Mouse (Mus musculus): ENCODE results near the gene Olfr71. TPM values are rescaled to one million over a fixed set of nuclear protein-coding genes. Genes with fewer than 3 reads are reported as not detected.

Gene Olfr71
- polyA plus RNA-seq, 1 experiment from 2014 or later, result not detected

- Histone ChIP-seq H3K9me3 (ENCODE audit: control insufficient read depth, low read length) (no peaks in the 10 kb centered on the region), H3K27ac (ENCODE audit: low read depth, low read length) (no peak overlapping the region), H3K4me1 (ENCODE audit: control insufficient read depth, insufficient read depth, low read length) (no peaks in the 10 kb centered on the region), H3K4me2 (ENCODE audit: low read depth) (no peak overlapping the region), H3K4me3 (ENCODE audit: low read depth, low read length) (no peak overlapping the region), H3K9ac (ENCODE audit: low read length) (peak overlapping the region; percentile 26; the same call in 1 of the 2 replicates), H3K27me3 (ENCODE audit: control insufficient read depth, insufficient read depth, low read length) (no peaks in the 10 kb centered on the region), H3K36me3 (ENCODE audit: control insufficient read depth, insufficient read depth, low read length) (no peaks in the 10 kb centered on the region)
- DNase-seq (ENCODE audit: low spot score) (no peak), ATAC-seq (ENCODE audit: insufficient read depth, low FRiP score, low TSS enrichment) (no peak)
- 56% methylated on average over 1 of the region's 1 CpGs for WGBS
These were observed 22.1 kb upstream of the Olfr71 start for GRCm38 (mm10) chr4:43732171-43732570.

- H3K27ac ChIP-seq (ENCODE audit: low read depth, low read length), result no peak overlapping the region
- no peaks in the 10 kb centered on the region for H3K9me3 ChIP-seq (ENCODE audit: control insufficient read depth, low read length)
- H3K36me3 ChIP-seq (ENCODE audit: control insufficient read depth, insufficient read depth, low read length), result no peaks in the 10 kb centered on the region
- H3K4me1 ChIP-seq (ENCODE audit: control insufficient read depth, insufficient read depth, low read length), result no peaks in the 10 kb centered on the region
- WGBS, result 70% methylated on average over 21 of the region's 21 CpGs
- no peak overlapping the region for H3K9ac ChIP-seq (ENCODE audit: low read length)
- no peaks in the 10 kb centered on the region for H3K27me3 ChIP-seq (ENCODE audit: control insufficient read depth, insufficient read depth, low read length)
- H3K4me2 ChIP-seq (ENCODE audit: low read depth), result no peak overlapping the region
- H3K4me3 ChIP-seq (ENCODE audit: low read depth, low read length), result no peak overlapping the region
- ATAC-seq (ENCODE audit: insufficient read depth, low FRiP score, low TSS enrichment) (no peak), DNase-seq (ENCODE audit: low spot score) (no peak)
These were observed 20.8 kb upstream of the Olfr71 start for GRCm38 (mm10) chr4:43730750-43731297.

DNA sequence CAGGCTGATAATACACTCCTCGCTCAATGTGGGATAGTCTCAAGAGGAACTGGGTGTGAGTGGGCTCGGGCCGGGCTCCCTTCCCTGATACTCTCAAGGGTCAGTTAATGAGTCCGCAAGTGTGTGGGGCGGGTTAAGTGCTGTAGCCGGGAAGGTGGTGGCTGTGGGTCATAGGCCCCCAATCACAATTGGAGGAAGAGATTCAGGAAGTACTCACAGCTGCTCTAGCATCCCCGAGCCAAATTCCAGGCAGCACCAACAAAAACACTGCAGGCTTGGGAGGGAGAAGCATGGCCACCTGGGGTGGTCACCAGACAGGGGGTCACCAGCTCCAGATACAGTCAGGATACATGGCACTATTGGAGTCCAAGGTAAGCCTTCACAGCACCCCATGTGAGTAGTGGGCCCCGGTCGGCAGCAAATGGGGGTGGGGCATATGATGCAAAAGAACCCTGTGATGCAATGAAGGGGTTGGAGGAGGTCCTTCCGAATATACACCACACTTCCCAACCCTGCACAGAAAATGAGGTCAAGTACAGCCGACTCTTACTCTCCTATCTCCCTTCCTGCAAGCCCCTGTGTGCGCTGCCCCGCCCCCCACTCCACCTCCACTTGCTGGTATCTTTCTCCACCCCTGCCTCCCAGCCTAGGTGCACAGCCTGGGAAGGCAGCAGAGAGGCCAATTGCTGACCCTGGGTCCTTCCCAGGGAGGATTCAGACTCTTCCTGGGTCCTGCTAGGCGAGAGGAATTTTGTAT is 19.9 kb upstream of the Olfr71 start, which contains the start of gene Spaar:
Spaar (plus strand) TSS at position 241 of the 757 bp plus-strand sequence.
- 70% methylated on average over 14 of the region's 14 CpGs for WGBS
- no peak within 1 kb of the TSS for H3K27ac ChIP-seq (ENCODE audit: low read depth, low read length)
- H3K4me3 ChIP-seq (ENCODE audit: low read depth, low read length), result no peak within 1 kb of the TSS
- H3K4me2 ChIP-seq (ENCODE audit: low read depth), result no peak within 1 kb of the TSS
- H3K27me3 ChIP-seq (ENCODE audit: control insufficient read depth, insufficient read depth, low read length), result no peaks in the 10 kb centered on the region
- H3K9ac ChIP-seq (ENCODE audit: low read length), result no peak within 1 kb of the TSS
- H3K36me3 ChIP-seq (ENCODE audit: control insufficient read depth, insufficient read depth, low read length), result no peaks in the 10 kb centered on the region
- no peaks in the 10 kb centered on the region for H3K4me1 ChIP-seq (ENCODE audit: control insufficient read depth, insufficient read depth, low read length)
- no peak for ATAC-seq (ENCODE audit: insufficient read depth, low FRiP score, low TSS enrichment)
- H3K9me3 ChIP-seq (ENCODE audit: control insufficient read depth, low read length), result no peaks in the 10 kb centered on the region
- no peak for DNase-seq (ENCODE audit: low spot score)

DNA sequence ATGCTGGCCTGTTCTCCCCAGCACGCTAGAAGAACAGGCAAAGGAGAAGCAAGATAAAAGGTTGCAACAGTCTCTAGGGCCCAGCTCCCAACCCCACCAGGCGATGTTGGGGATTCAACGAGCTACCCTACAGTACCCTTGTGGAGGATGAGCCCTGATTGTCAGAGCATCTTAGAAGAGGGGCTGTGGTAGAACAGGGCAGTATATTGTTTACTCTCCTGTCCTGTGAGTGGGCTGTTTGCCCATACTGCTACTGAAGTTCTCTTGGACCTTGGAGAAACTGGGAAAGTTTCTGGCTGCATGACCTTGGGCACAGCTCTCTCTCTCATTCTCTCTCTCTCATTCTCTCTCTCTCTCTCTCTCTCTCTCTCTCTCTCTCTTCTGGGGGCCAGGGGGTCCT is 19.1 kb upstream of the Olfr71 start:
- Histone ChIP-seq H3K27ac (ENCODE audit: low read depth, low read length) (no peak overlapping the region), H3K4me2 (ENCODE audit: low read depth) (no peak overlapping the region), H3K36me3 (ENCODE audit: control insufficient read depth, insufficient read depth, low read length) (no peaks in the 10 kb centered on the region), H3K27me3 (ENCODE audit: control insufficient read depth, insufficient read depth, low read length) (no peaks in the 10 kb centered on the region), H3K4me1 (ENCODE audit: control insufficient read depth, insufficient read depth, low read length) (no peaks in the 10 kb centered on the region), H3K9me3 (ENCODE audit: control insufficient read depth, low read length) (no peaks in the 10 kb centered on the region), H3K4me3 (ENCODE audit: low read depth, low read length) (no peak overlapping the region), H3K9ac (ENCODE audit: low read length) (no peak overlapping the region)
- DNase-seq (ENCODE audit: low spot score) (no peak), ATAC-seq (ENCODE audit: insufficient read depth, low FRiP score, low TSS enrichment) (no peak)
- WGBS, result 81% methylated on average over 3 of the region's 3 CpGs

GRCm38 (mm10) chr4:43728576-43728954 is 18.5 kb upstream of the Olfr71 start:
- no peak overlapping the region for H3K4me2 ChIP-seq (ENCODE audit: low read depth)
- WGBS, result 70% methylated on average over 5 of the region's 5 CpGs
- no peaks in the 10 kb centered on the region for H3K36me3 ChIP-seq (ENCODE audit: control insufficient read depth, insufficient read depth, low read length)
- no peaks in the 10 kb centered on the region for H3K4me1 ChIP-seq (ENCODE audit: control insufficient read depth, insufficient read depth, low read length)
- no peak overlapping the region for H3K4me3 ChIP-seq (ENCODE audit: low read depth, low read length)
- no peak overlapping the region for H3K27ac ChIP-seq (ENCODE audit: low read depth, low read length)
- H3K9ac ChIP-seq (ENCODE audit: low read length), result no peak overlapping the region
- H3K9me3 ChIP-seq (ENCODE audit: control insufficient read depth, low read length), result no peaks in the 10 kb centered on the region
- ATAC-seq (ENCODE audit: insufficient read depth, low FRiP score, low TSS enrichment) (no peak), DNase-seq (ENCODE audit: low spot score) (no peak)
- H3K27me3 ChIP-seq (ENCODE audit: control insufficient read depth, insufficient read depth, low read length), result no peaks in the 10 kb centered on the region

DNA sequence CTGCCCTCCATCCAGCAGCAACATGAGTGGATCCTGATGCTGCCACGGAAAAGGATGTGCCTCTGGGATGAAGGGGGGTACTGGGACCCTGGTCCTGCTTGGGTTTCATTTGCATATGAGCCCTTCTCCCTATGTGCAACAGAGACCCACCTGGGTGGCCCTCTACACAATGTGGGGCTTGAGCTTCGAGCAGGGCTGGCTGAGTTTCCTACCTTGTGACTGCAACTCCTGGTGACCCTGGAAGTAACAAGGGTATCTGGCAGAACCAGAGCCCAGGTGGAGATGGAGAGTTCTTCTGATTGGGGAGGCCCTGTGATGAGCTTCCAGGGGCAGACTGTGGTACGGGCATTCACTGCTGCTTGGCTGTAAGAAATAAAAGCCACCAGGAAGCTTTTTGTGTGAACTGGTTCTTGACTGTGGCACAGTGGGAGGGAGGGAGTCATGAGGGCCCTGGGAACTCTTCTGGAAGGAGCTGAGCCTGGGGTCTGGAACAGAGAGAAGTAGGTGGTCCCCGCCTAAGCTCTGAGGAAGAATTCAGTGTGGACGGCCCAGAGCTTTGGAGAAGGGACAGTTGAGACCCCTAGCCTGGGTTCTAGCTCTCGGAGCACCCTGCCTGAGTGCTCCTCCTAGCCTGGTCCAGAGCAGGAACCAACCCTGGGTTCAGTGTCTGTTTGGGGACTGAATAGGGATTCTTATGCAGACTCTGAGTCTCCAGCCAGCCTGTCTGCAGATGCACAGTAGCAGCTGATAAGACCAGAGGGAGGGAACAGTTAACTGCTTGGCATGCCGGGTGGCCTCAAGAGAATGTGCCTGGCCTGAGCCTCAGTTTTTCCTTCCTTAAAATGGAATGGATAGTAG is 17.9 kb upstream of the Olfr71 start:
- no peak overlapping the region for H3K4me2 ChIP-seq (ENCODE audit: low read depth)
- no peak for ATAC-seq (ENCODE audit: insufficient read depth, low FRiP score, low TSS enrichment)
- WGBS, result 82% methylated on average over 7 of the region's 7 CpGs
- H3K4me1 ChIP-seq (ENCODE audit: control insufficient read depth, insufficient read depth, low read length), result no peaks in the 10 kb centered on the region
- no peak overlapping the region for H3K9ac ChIP-seq (ENCODE audit: low read length)
- no peak for DNase-seq (ENCODE audit: low spot score)
- no peaks in the 10 kb centered on the region for H3K27me3 ChIP-seq (ENCODE audit: control insufficient read depth, insufficient read depth, low read length)
- H3K36me3 ChIP-seq (ENCODE audit: control insufficient read depth, insufficient read depth, low read length), result no peaks in the 10 kb centered on the region
- no peak overlapping the region for H3K27ac ChIP-seq (ENCODE audit: low read depth, low read length)
- no peak overlapping the region for H3K4me3 ChIP-seq (ENCODE audit: low read depth, low read length)
- H3K9me3 ChIP-seq (ENCODE audit: control insufficient read depth, low read length), result no peaks in the 10 kb centered on the region

- H3K27me3 ChIP-seq (ENCODE audit: control insufficient read depth, insufficient read depth, low read length), result no peaks in the 10 kb centered on the region
- H3K4me3 ChIP-seq (ENCODE audit: low read depth, low read length), result no peak within 1 kb of the TSS
- no peaks in the 10 kb centered on the region for H3K36me3 ChIP-seq (ENCODE audit: control insufficient read depth, insufficient read depth, low read length)
- H3K9me3 ChIP-seq (ENCODE audit: control insufficient read depth, low read length), result no peaks in the 10 kb centered on the region
- H3K27ac ChIP-seq (ENCODE audit: low read depth, low read length), result no peak within 1 kb of the TSS
- ATAC-seq (ENCODE audit: insufficient read depth, low FRiP score, low TSS enrichment) (no peak), DNase-seq (ENCODE audit: low spot score) (no peak)
- H3K4me2 ChIP-seq (ENCODE audit: low read depth), result no peak within 1 kb of the TSS
- no peak within 1 kb of the TSS for H3K9ac ChIP-seq (ENCODE audit: low read length)
- no peaks in the 10 kb centered on the region for H3K4me1 ChIP-seq (ENCODE audit: control insufficient read depth, insufficient read depth, low read length)
- 42% methylated on average over 3 of the region's 3 CpGs for WGBS
These were observed 16.9 kb upstream of the Olfr71 start, which contains the start of gene Hrct1 for GRCm38 (mm10) chr4:43726995-43727394. Gene Hrct1 (plus strand): TSS chr4:43727188.

GRCm38 (mm10) chr4:43726228-43726993 is 16.4 kb upstream of the Olfr71 start:
- WGBS, result 77% methylated on average over 12 of the region's 12 CpGs
- Histone ChIP-seq H3K4me3 (ENCODE audit: low read depth, low read length) (no peak overlapping the region), H3K36me3 (ENCODE audit: control insufficient read depth, insufficient read depth, low read length) (no peaks in the 10 kb centered on the region), H3K27me3 (ENCODE audit: control insufficient read depth, insufficient read depth, low read length) (no peaks in the 10 kb centered on the region), H3K4me2 (ENCODE audit: low read depth) (no peak overlapping the region), H3K9me3 (ENCODE audit: control insufficient read depth, low read length) (no peaks in the 10 kb centered on the region), H3K27ac (ENCODE audit: low read depth, low read length) (no peak overlapping the region), H3K4me1 (ENCODE audit: control insufficient read depth, insufficient read depth, low read length) (no peaks in the 10 kb centered on the region), H3K9ac (ENCODE audit: low read length) (no peak overlapping the region)
- DNase-seq (ENCODE audit: low spot score), result no peak
- ATAC-seq (ENCODE audit: insufficient read depth, low FRiP score, low TSS enrichment), result no peak
